Mouse (Mus musculus) spleen, adult 18-20 months (tissue): Measurements from ENCODE around the gene Mrm1.

Experiments used
- DNase-seq, 2 experiments: peaks; one replicate each; pipeline ENCODE4 v3.0.0; 2022; ENCODE audit warnings: mixed read lengths in 2 of 2

Gene Mrm1

GRCm38 (mm10) chr11:84813724-84814510 lies 5.4 kb downstream of the Mrm1 start:
- peak; percentile 40 to 73 for DNase-seq

GRCm38 (mm10) chr11:84804373-84804772 lies 14.9 kb downstream of the Mrm1 start:
- DNase-seq = no peak

- peak; percentile 21 to 71 for DNase-seq
These were observed 21.5 kb downstream of the Mrm1 start for GRCm38 (mm10) chr11:84797627-84798353.

- no peak for DNase-seq
These were observed 22.3 kb downstream of the Mrm1 start for GRCm38 (mm10) chr11:84797026-84797425.

- DNase-seq = peak; percentile 20 to 55
These were observed 24.7 kb downstream of the Mrm1 start for GRCm38 (mm10) chr11:84794496-84795113.

GRCm38 (mm10) chr11:84793545-84793944 lies 25.8 kb downstream of the Mrm1 start:
- DNase-seq = no peak

GRCm38 (mm10) chr11:84790383-84790782 lies 28.9 kb downstream of the Mrm1 start:
- no peak for DNase-seq

GRCm38 (mm10) chr11:84780143-84780870 lies 39.0 kb downstream of the Mrm1 start:
- no peak for DNase-seq

GRCm38 (mm10) chr11:84775560-84775959 lies 43.8 kb downstream of the Mrm1 start:
- DNase-seq = no peak

GRCm38 (mm10) chr11:84774870-84775514 lies 44.3 kb downstream of the Mrm1 start:
- no peak for DNase-seq

GRCm38 (mm10) chr11:84767898-84768297 lies 51.4 kb downstream of the Mrm1 start:
- DNase-seq = no peak

- DNase-seq = no peak
These were observed 54.2 kb downstream of the Mrm1 start for GRCm38 (mm10) chr11:84765125-84765524.

- no peak for DNase-seq
These were observed 54.8 kb downstream of the Mrm1 start for GRCm38 (mm10) chr11:84764527-84764961.

- DNase-seq = no peak
These were observed 55.2 kb downstream of the Mrm1 start for GRCm38 (mm10) chr11:84764116-84764515.
